Mouse (Mus musculus) myocyte (in vitro differentiated cells): ENCODE measurements at regions not wholly inside any gene's neighbourhood (a gene's known extent, or its start where the extent isn't known, plus 50 kb on each side); places are given as distances from the start of the nearest gene placed in this dataset.

Source experiments
- E2F4 ChIP-seq: IDR thresholded peaks from one replicate; pipeline ENCODE4 v1.6.1; 2011; ENCODE audit warnings: mild to moderate bottlenecking, control low read depth, moderate library complexity; ENCODE audit not compliant: insufficient read depth
- MAX ChIP-seq: IDR thresholded peaks from one replicate; pipeline ENCODE4 v1.6.1; 2011; ENCODE audit warnings: low read depth, mild to moderate bottlenecking, control low read depth
- MYOG ChIP-seq, 3 experiments: IDR thresholded peaks; one replicate each; pipeline ENCODE4 v1.6.1; 2011; ENCODE audit warnings: control low read depth in 2 of 3, low read depth in 2 of 3, mild to moderate bottlenecking in 2 of 3; ENCODE audit not compliant: insufficient read length in 2 of 3, control insufficient read depth in 1 of 3, insufficient read depth in 1 of 3
- POLR2A ChIP-seq: IDR thresholded peaks from one replicate; pipeline ENCODE4 v1.6.1; 2011; ENCODE audit warnings: low read depth, mild to moderate bottlenecking, control low read depth, moderate library complexity; ENCODE audit not compliant: insufficient read length
- SRF ChIP-seq: IDR thresholded peaks from one replicate; pipeline ENCODE4 v1.6.1; 2011; ENCODE audit warnings: low read depth; ENCODE audit not compliant: control insufficient read depth, insufficient read length
- TCF12 ChIP-seq: IDR thresholded peaks from one replicate; pipeline ENCODE4 v1.6.1; 2011; ENCODE audit warnings: mild to moderate bottlenecking, control low read depth; ENCODE audit not compliant: poor library complexity, insufficient read depth, severe bottlenecking

DNA sequence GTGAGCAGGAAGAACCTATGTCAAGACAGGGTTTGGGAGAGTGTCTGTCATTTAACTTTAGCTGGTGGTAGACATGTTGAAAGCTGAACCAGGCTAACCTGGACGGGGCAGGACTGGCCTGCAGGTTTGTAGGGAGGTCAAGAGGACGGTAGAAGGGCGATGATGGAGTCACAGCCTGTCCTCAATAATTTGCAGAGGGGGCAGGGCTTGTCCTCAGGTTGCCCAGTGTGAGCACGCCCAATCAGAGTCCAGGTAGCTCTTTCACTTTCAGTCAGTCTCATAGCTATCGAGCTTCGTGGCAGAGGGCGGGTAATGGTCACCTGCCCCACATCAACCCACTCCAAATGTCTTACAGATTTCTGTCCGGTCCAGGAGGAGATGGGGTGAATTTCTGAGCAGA is 85.5 kb upstream of the 1600014C23Rik start:
- no peak for TF ChIP-seq E2F4
- TF ChIP-seq TCF12 = no peak
- TF ChIP-seq POLR2A = no peak
- no peak for TF ChIP-seq MYOG (IDR thresholded peaks at IDR 0.05; ENCODE audit: control insufficient read depth in 1 of 3, insufficient read depth in 1 of 3, insufficient read length in 2 of 3, low read depth in 2 of 3)
- no peak for TF ChIP-seq SRF
- TF ChIP-seq MAX = no peak
